In genomic region chr4:35474020-35474419, GRCm38 (mm10) we compare ENCODE assay signal across 21 mouse cellular contexts.
"Had no signal": no experiment of that assay in that cellular context is flagged by ENCODE, and none has a peak within 500 bp of the region (broad histone marks: within the 10 kb centered on the region; RNA-seq: fewer than 3 reads in every experiment).

No protein-coding gene starts in this region.

- H3K27me3 ChIP-seq: liver, embryonic 15.5 days; lung, embryonic 15.5 days; megakaryocyte, embryonic 14.5 days; midbrain, embryonic 12.5 days; neural tube, embryonic 12.5 days; stomach, embryonic 15.5 days had no signal

- H3K4me1 ChIP-seq: liver, embryonic 15.5 days; lung, embryonic 15.5 days; megakaryocyte, embryonic 14.5 days; midbrain, embryonic 12.5 days; neural tube, embryonic 12.5 days; stomach, embryonic 15.5 days had no signal

- H3K36me3 ChIP-seq: liver, embryonic 15.5 days; lung, embryonic 15.5 days; midbrain, embryonic 10.5 days; midbrain, embryonic 12.5 days; neural tube, embryonic 12.5 days; stomach, embryonic 15.5 days had no signal

- H3K27ac ChIP-seq: liver, embryonic 15.5 days; lung, embryonic 15.5 days; macrophage; midbrain, embryonic 10.5 days; midbrain, embryonic 12.5 days; neural tube, embryonic 12.5 days; stomach, embryonic 15.5 days; stomach, postnatal 0 days had no signal

- H3K4me3 ChIP-seq: liver, embryonic 15.5 days; lung, embryonic 15.5 days; megakaryocyte, embryonic 14.5 days; midbrain, embryonic 10.5 days; midbrain, embryonic 12.5 days; myocyte; neural tube, embryonic 12.5 days; stomach, embryonic 15.5 days had no signal

- DNase-seq: liver, postnatal 0 days; lung, adult 2 months; lung, postnatal 14 days; lung, postnatal 36 days; midbrain, embryonic 14.5 days; retina, postnatal 1 day; right cerebral cortex, adult 18-20 months; right cerebral cortex, postnatal 14 days; thymus, adult 2 months; thymus, postnatal 25 days; thymus, postnatal 4 days had no signal
